Mouse (Mus musculus): ENCODE results near the gene Rubcnl.

- TF ChIP-seq EP300 (IDR thresholded peaks at IDR 0.05; ENCODE audit: insufficient read depth, low read depth, low read length) (no peak), CTCF (IDR thresholded peaks at IDR 0.05) (no peak), POLR2A (IDR thresholded peaks at IDR 0.05; ENCODE audit: insufficient read depth, low read depth, low read length) (no peak)
Observed at GRCm38 (mm10) chr14:75010986-75011655, 4.7 kb upstream of the Rubcnl start.
